Mouse (Mus musculus) MEL (cell line): ENCODE results near the gene Fis1. TPM values are rescaled to one million over a fixed set of nuclear protein-coding genes. Genes with fewer than 3 reads are reported as not detected.

Experiments
- DNase-seq: peaks from one replicate; pipeline ENCODE4 v3.0.0; 2011; ENCODE audit warnings: low read depth, low spot score
- H3K27ac ChIP-seq: 2 replicates; pipeline ENCODE4 v1.5.1; 2012; ENCODE audit warnings: low read depth, mild to moderate bottlenecking, control low read depth, low read length, moderate library complexity; ENCODE audit not compliant: control insufficient read depth
- H3K27me3 ChIP-seq, 2 experiments: fragments of 150-350 bp in 1 of 2; sonication (generic) in 1 of 2; 2 replicates each; pipeline ENCODE4 v1.6.1; 2012; ENCODE audit warnings: low read length in 2 of 2, mild to moderate bottlenecking in 2 of 2, improper control_type of control experiment in 1 of 2, moderate library complexity in 1 of 2; ENCODE audit not compliant: insufficient read depth in 2 of 2, control insufficient read depth in 1 of 2
- H3K36me3 ChIP-seq, 2 experiments: 2 replicates each; pipeline ENCODE4 v1.6.1; 2012 to 2014; ENCODE audit warnings: low read length in 2 of 2, improper control_type of control experiment in 1 of 2, inconsistent platforms in 1 of 2, mild to moderate bottlenecking in 1 of 2; ENCODE audit not compliant: insufficient read depth in 2 of 2, control insufficient read depth in 1 of 2
- H3K4me1 ChIP-seq, 2 experiments: fragments of 150-350 bp in 1 of 2; sonication (generic) in 1 of 2; 2 replicates each; pipeline ENCODE4 v1.6.1; 2012; ENCODE audit warnings: low read length in 2 of 2, improper control_type of control experiment in 1 of 2, mild to moderate bottlenecking in 1 of 2; ENCODE audit not compliant: insufficient read depth in 2 of 2, control insufficient read depth in 1 of 2
- H3K4me3 ChIP-seq, 2 experiments: fragments of 150-350 bp in 1 of 2; sonication (generic) in 1 of 2; 2 replicates each; pipeline ENCODE4 v1.5.1; 2012; ENCODE audit warnings: low read depth in 2 of 2, low read length in 2 of 2, mild to moderate bottlenecking in 2 of 2, moderate library complexity in 2 of 2, control low read depth in 1 of 2, improper control_type of control experiment in 1 of 2; ENCODE audit not compliant: control insufficient read depth in 1 of 2, insufficient read depth in 1 of 2
- H3K79me2 ChIP-seq: 2 replicates; pipeline ENCODE4 v1.6.1; 2012; ENCODE audit warnings: mild to moderate bottlenecking, low read length, moderate library complexity; ENCODE audit not compliant: control insufficient read depth, poor library complexity, insufficient read depth
- H3K9ac ChIP-seq: 2 replicates; pipeline ENCODE4 v1.6.1; 2012; ENCODE audit warnings: low read depth, mild to moderate bottlenecking, control low read depth, low read length, moderate library complexity; ENCODE audit not compliant: control insufficient read depth, poor library complexity, severe bottlenecking
- H3K9me3 ChIP-seq: fragments of 150-350 bp; sonication (generic); replicated peaks from 2 replicates; pipeline ENCODE4 v1.6.1; 2012; ENCODE audit warnings: mild to moderate bottlenecking, low read length, improper control_type of control experiment, moderate library complexity; ENCODE audit not compliant: insufficient read depth
- BHLHE40 ChIP-seq: IDR thresholded peaks from 2 replicates; pipeline ENCODE4 v1.6.1; 2012; ENCODE audit warnings: low read depth, mild to moderate bottlenecking, inconsistent platforms, low read length, improper control_type of control experiment, borderline replicate concordance
- CHD1 ChIP-seq: IDR thresholded peaks from 2 replicates; pipeline ENCODE4 v1.6.1; 2012; ENCODE audit warnings: low read depth, mild to moderate bottlenecking, inconsistent platforms, low read length, improper control_type of control experiment
- CHD2 ChIP-seq: IDR thresholded peaks from 2 replicates; pipeline ENCODE4 v1.6.1; 2011; ENCODE audit warnings: low read length, improper control_type of control experiment
- CTCF ChIP-seq, 3 experiments: IDR thresholded peaks in 2 of 3; conservative IDR thresholded peaks in 1 of 3; 2 replicates each; pipeline ENCODE4 v1.5.1; 2011 to 2012; ENCODE audit warnings: low read length in 3 of 3, low read depth in 2 of 3, mild to moderate bottlenecking in 2 of 3, improper control_type of control experiment in 1 of 3, inconsistent platforms in 1 of 3, mixed read lengths in 1 of 3, moderate library complexity in 1 of 3; ENCODE audit not compliant: control insufficient read depth in 1 of 3, insufficient read depth in 1 of 3, poor library complexity in 1 of 3, severe bottlenecking in 1 of 3
- ELF1 ChIP-seq: IDR thresholded peaks from 2 replicates; pipeline ENCODE4 v1.6.1; 2014; ENCODE audit warnings: low read depth, mild to moderate bottlenecking, inconsistent platforms, low read length, improper control_type of control experiment, moderate library complexity
- EP300 ChIP-seq, 2 experiments: IDR thresholded peaks; 2 replicates each; pipeline ENCODE4 v1.6.1; 2011; ENCODE audit warnings: improper control_type of control experiment in 2 of 2, low read length in 2 of 2, low read depth in 1 of 2, mild to moderate bottlenecking in 1 of 2
- GATA1 ChIP-seq: IDR thresholded peaks from 2 replicates; pipeline ENCODE4 v1.6.1; 2011; ENCODE audit warnings: low read depth, low read length, improper control_type of control experiment
- MEF2A ChIP-seq: IDR thresholded peaks from 2 replicates; pipeline ENCODE4 v1.6.1; 2014; ENCODE audit warnings: low read depth, mild to moderate bottlenecking, inconsistent platforms, low read length, improper control_type of control experiment; ENCODE audit not compliant: poor library complexity, insufficient replicate concordance, severe bottlenecking; ENCODE audit errors: extremely low read depth
- MYC ChIP-seq: IDR thresholded peaks from 2 replicates; pipeline ENCODE4 v1.6.1; 2011; ENCODE audit warnings: low read depth, mild to moderate bottlenecking, low read length, improper control_type of control experiment, moderate library complexity
- NELFE ChIP-seq: IDR thresholded peaks from 2 replicates; pipeline ENCODE4 v1.6.1; 2011; ENCODE audit warnings: low read depth, low read length, improper control_type of control experiment
- RCOR1 ChIP-seq: IDR thresholded peaks from 2 replicates; pipeline ENCODE4 v1.6.1; 2012; ENCODE audit warnings: low read depth, mild to moderate bottlenecking, inconsistent platforms, low read length, improper control_type of control experiment
- TCF12 ChIP-seq: IDR thresholded peaks from 2 replicates; pipeline ENCODE4 v1.6.1; 2014; ENCODE audit warnings: low read depth, mild to moderate bottlenecking, inconsistent platforms, low read length, improper control_type of control experiment, moderate library complexity
- USF2 ChIP-seq, 2 experiments: IDR thresholded peaks; 2 replicates each; pipeline ENCODE4 v1.6.1; 2011 to 2012; ENCODE audit warnings: improper control_type of control experiment in 2 of 2, low read length in 2 of 2, borderline replicate concordance in 1 of 2, inconsistent platforms in 1 of 2, low read depth in 1 of 2, mild to moderate bottlenecking in 1 of 2; ENCODE audit not compliant: insufficient read depth in 1 of 2
- ZMIZ1 ChIP-seq: IDR thresholded peaks from 2 replicates; pipeline ENCODE4 v1.6.1; 2012; ENCODE audit warnings: low read depth, mild to moderate bottlenecking, inconsistent platforms, low read length, improper control_type of control experiment, moderate library complexity
- polyA plus RNA-seq, 2 experiments: library from polyadenylated mRNA; stranded (reverse) in 1 of 2; unstranded in 1 of 2; fragments of >175 nt in 1 of 2; fragments of >200 nt in 1 of 2; gene quantifications; 2 replicates each; pipeline versions ENCODE4 v1.2.1 to v1.2.4; 2012; ENCODE audit warnings: low replicate concordance in 2 of 2, low read depth in 1 of 2; ENCODE audit not compliant: insufficient read length in 2 of 2, insufficient read depth in 1 of 2, missing spikeins in 1 of 2
- total RNA-seq: library from RNA; depleted of rRNA; stranded (reverse); fragments of 300-350 nt; gene quantifications from 2 replicates; pipeline ENCODE4 v1.2.3, GENCODE M21; 2012

Gene Fis1
- total and polyA plus RNA-seq, 3 experiments, result 164 to 184 TPM; not detected in 1

DNA sequence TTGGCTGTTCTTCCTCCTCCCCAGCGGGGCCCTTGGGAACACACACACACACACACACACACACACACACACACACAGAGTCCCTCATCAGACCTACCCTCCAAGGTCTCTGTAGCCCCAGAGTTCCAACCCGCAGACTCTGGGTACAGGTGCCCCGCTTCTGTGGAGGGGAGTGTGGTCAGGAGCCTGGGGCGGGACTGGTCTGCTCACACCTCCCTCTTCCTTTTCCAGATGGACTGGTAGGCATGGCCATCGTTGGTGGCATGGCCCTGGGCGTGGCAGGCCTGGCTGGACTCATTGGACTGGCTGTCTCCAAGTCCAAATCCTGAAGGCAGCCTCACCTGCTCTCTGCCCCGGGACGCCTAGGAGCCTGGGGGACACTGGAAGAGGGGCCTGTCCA is 12.6 kb downstream of the Fis1 start:
- Histone ChIP-seq H3K9ac (peak overlapping the region; percentile 39; the same call in 1 of the 2 replicates), H3K4me1 (peaks cover 3 to 25% of the 10 kb centered on the region in 2 experiments; a peak in 3 of 4 replicates), H3K79me2 (peaks cover 9% of the 10 kb centered on the region), H3K4me3 (no peak overlapping the region), H3K36me3 (peaks cover 0 to 26% of the 10 kb centered on the region in 2 experiments; a peak in 3 of 4 replicates), H3K27me3 (no peaks in the 10 kb centered on the region), H3K9me3 (no peaks in the 10 kb centered on the region), H3K27ac (peak overlapping the region; percentile 76)
- no peak for DNase-seq
- TF ChIP-seq NELFE (no peak), ELF1 (no peak), RCOR1 (no peak), EP300 (IDR thresholded peaks at IDR 0.05; ENCODE audit: low read depth in 1 of 2, low read length in 2 of 2) (no peak), MEF2A (no peak), MYC (no peak), CTCF (IDR thresholded peaks at IDR 0.05 in 2 of 3, conservative IDR thresholded peaks at IDR 0.05 in 1 of 3; ENCODE audit: control insufficient read depth in 1 of 3, insufficient read depth in 1 of 3, low read depth in 2 of 3, low read length in 3 of 3, poor library complexity in 1 of 3, severe bottlenecking in 1 of 3) (no peak), BHLHE40 (no peak), GATA1 (no peak), USF2 (IDR thresholded peaks at IDR 0.05; ENCODE audit: borderline replicate concordance in 1 of 2, insufficient read depth in 1 of 2, low read depth in 1 of 2, low read length in 2 of 2) (no peak), CHD1 (no peak), CHD2 (no peak)

DNA sequence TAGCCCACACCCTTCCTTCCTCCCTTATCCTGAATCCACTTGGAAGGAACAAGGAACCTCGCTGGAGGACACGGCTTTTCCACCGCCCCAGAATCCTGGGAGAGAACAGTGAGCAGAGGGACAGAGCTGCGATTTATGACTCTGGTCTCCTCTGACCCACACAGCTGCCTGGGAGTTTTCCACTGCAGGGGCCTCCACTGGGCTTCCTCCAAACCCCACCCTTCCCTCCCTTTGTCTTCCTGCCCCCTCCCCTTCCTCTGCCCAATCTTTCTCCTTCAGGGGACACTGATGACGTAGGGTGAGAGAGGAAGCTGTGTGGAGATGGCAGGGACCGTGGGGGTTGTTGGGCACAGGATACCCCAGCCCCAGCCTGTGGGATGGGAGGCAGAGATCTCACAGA is 13.3 kb downstream of the Fis1 start, which contains the start of gene Cldn15:
Gene Cldn15, plus strand, starts transcription at position 286 of the 400 bp plus-strand sequence.
- TF ChIP-seq ELF1, result no peak
- 0 out of 2 replicates have a peak, but pooled peaks have one; percentile 12 for TF ChIP-seq TCF12
- TF ChIP-seq ZMIZ1, result no peak
- H3K27me3 ChIP-seq, result no peaks in the 10 kb centered on the region
- DNase-seq, result no peak
- peaks cover 9% of the 10 kb centered on the region for H3K79me2 ChIP-seq
- peak within 1 kb of the TSS; percentile 76 for H3K27ac ChIP-seq
- peaks cover 3 to 23% of the 10 kb centered on the region in 2 experiments; a peak in 3 of 4 replicates for H3K4me1 ChIP-seq
- no peak within 1 kb of the TSS for H3K4me3 ChIP-seq
- H3K9me3 ChIP-seq, result no peaks in the 10 kb centered on the region
- H3K36me3 ChIP-seq, result peaks cover 0 to 26% of the 10 kb centered on the region in 2 experiments; a peak in 3 of 4 replicates
- peak within 1 kb of the TSS; percentile 39; the same call in 1 of the 2 replicates for H3K9ac ChIP-seq
